In the genomic region with DNA sequence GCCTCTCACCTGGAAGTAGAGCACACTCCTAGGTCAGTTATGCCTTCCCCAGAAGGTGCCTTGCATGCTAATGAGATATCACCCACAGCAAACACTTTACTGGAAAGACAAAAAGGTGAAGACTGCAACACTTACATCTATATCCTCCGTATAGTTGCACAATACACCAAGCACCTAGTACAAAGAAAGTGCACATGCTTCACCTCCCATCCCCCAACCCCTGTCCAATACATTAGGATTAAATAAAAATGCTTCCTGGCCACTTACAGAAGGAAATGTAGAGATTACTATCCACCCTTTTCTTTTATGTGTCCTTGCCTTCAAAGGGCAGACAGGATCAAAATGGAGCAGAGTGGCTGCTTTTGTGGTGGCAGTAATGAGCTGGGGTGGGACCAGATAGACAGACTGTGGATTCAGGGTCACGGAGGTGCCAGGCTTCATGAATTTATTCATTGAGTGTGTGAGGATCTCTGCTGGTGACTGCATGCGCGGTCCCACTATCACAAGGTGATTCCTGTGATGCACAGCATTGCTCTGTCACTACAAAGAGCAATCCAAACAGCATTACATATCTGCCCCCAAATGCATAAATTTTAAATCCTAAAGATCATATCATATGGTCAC, we compare ENCODE assay signal across 25 mouse cellular contexts.
DNase-seq lines count a peak whose midpoint lies in the region; ATAC-seq lines count a peak whose summit lies in the region.
"Had no signal": no experiment of that assay in that cellular context is flagged by ENCODE, and none has a peak within 500 bp of the region (broad histone marks: within the 10 kb centered on the region; RNA-seq: fewer than 3 reads in every experiment).

No protein-coding gene starts in this region.

- no peaks in the 10 kb centered on the region for H3K36me3 ChIP-seq in hindbrain, embryonic 13.5 days
- H3K36me3 ChIP-seq in midbrain, embryonic 16.5 days (ENCODE audit: control insufficient read depth, insufficient read depth, low read length) = no peaks in the 10 kb centered on the region
- H3K36me3 ChIP-seq: embryonic facial prominence, embryonic 10.5 days; intestine, embryonic 15.5 days; limb, embryonic 12.5 days; liver, embryonic 13.5 days; neural tube, embryonic 13.5 days had no signal

- H3K4me1 ChIP-seq in hindbrain, embryonic 13.5 days (replicated peaks) = peaks cover 5% of the 10 kb centered on the region; the same call in 1 of the 2 replicates
- H3K4me1 ChIP-seq in midbrain, embryonic 16.5 days (ENCODE audit: control insufficient read depth, insufficient read depth, low read length) = peaks cover 4% of the 10 kb centered on the region; the same call in 1 of the 2 replicates
- H3K4me1 ChIP-seq: intestine, embryonic 15.5 days; limb, embryonic 12.5 days; liver, embryonic 13.5 days had no signal

- peak; percentile 54; the same call in 1 of the 2 replicates for ATAC-seq in hindbrain, embryonic 13.5 days (ENCODE audit: low FRiP score)
- peak; percentile 70 for ATAC-seq in midbrain, embryonic 16.5 days
- ATAC-seq: intestine, embryonic 15.5 days had no signal

- no peaks in the 10 kb centered on the region for H3K27me3 ChIP-seq in hindbrain, embryonic 13.5 days
- H3K27me3 ChIP-seq in midbrain, embryonic 16.5 days (ENCODE audit: control insufficient read depth, insufficient read depth, low read depth, low read length) = no peaks in the 10 kb centered on the region
- H3K27me3 ChIP-seq: intestine, embryonic 15.5 days; limb, embryonic 12.5 days; liver, embryonic 13.5 days; neural tube, embryonic 13.5 days had no signal

- no peaks in the 10 kb centered on the region for H3K9me3 ChIP-seq in hindbrain, embryonic 13.5 days
- H3K9me3 ChIP-seq in midbrain, embryonic 16.5 days (replicated peaks; ENCODE audit: control insufficient read depth, low read length, poor library complexity, severe bottlenecking) = no peaks in the 10 kb centered on the region
- H3K9me3 ChIP-seq: embryonic facial prominence, embryonic 10.5 days; intestine, embryonic 15.5 days; limb, embryonic 12.5 days; liver, embryonic 13.5 days; neural tube, embryonic 13.5 days had no signal

- WGBS in hindbrain, embryonic 13.5 days = 30% methylated on average over 4 of the region's 4 CpGs
- 31% methylated on average over 4 of the region's 4 CpGs for WGBS in midbrain, embryonic 16.5 days

- H3K4me2 ChIP-seq in hindbrain, embryonic 13.5 days = no peak overlapping the region
- H3K4me2 ChIP-seq in midbrain, embryonic 16.5 days (ENCODE audit: low read length) = no peak overlapping the region
- H3K4me2 ChIP-seq: intestine, embryonic 15.5 days; limb, embryonic 12.5 days; liver, embryonic 13.5 days; lung, embryonic 14.5 days; neural tube, embryonic 13.5 days had no signal

- peak; percentile 70 for DNase-seq in heart, adult 11 months
- no peak for DNase-seq in heart, adult 18-20 months
- DNase-seq in retina, embryonic 14.5 days (ENCODE audit: low spot score) = peak; percentile 22
- no peak for DNase-seq in retina, postnatal 1 day
- no peak for DNase-seq in gastrocnemius, postnatal 25 days
- DNase-seq in lung, postnatal 25 days (ENCODE audit: low spot score) = no peak
- DNase-seq: adrenal gland, adult 2 months; B cell, adult 2 months; cerebellum, postnatal 10 days; gastrocnemius, adult 2 months; heart, adult 2 months; heart, postnatal 4 days; kidney, postnatal 4 days; liver, embryonic 13.5 days; lung, embryonic 14.5 days; lung, postnatal 4 days; right cerebral cortex, postnatal 14 days; spleen, adult 18-20 months; thymus, postnatal 4 days had no signal

- no peak overlapping the region for H3K9ac ChIP-seq in hindbrain, embryonic 13.5 days
- no peak overlapping the region for H3K9ac ChIP-seq in midbrain, embryonic 16.5 days (ENCODE audit: low read depth, low read length)
- H3K9ac ChIP-seq: intestine, embryonic 15.5 days; limb, embryonic 12.5 days; liver, embryonic 13.5 days; lung, embryonic 14.5 days; neural tube, embryonic 13.5 days had no signal

- peak overlapping the region; percentile 48 for H3K27ac ChIP-seq in hindbrain, embryonic 13.5 days
- no peak overlapping the region for H3K27ac ChIP-seq in midbrain, embryonic 16.5 days (ENCODE audit: low read length)
- H3K27ac ChIP-seq: embryonic facial prominence, embryonic 10.5 days; gastrocnemius, adult 2 months; heart, adult 2 months; intestine, embryonic 15.5 days; limb, embryonic 12.5 days; liver, embryonic 13.5 days; neural tube, embryonic 13.5 days had no signal

- no peak overlapping the region for H3K4me3 ChIP-seq in hindbrain, embryonic 13.5 days
- no peak overlapping the region for H3K4me3 ChIP-seq in midbrain, embryonic 16.5 days (ENCODE audit: low read depth, low read length)
- H3K4me3 ChIP-seq: embryonic facial prominence, embryonic 10.5 days; gastrocnemius, adult 2 months; heart, adult 2 months; intestine, embryonic 15.5 days; limb, embryonic 12.5 days; liver, embryonic 13.5 days; neural tube, embryonic 13.5 days had no signal

Comparison
In these comparisons a context has a peak if more than half of its experiments do, and no peak if none do; other contexts are left out.
1. DNase-seq: peak in heart, adult 11 months (single experiment) and retina, embryonic 14.5 days (single experiment); none in heart, adult 18-20 months (0 of 2), retina, postnatal 1 day (single experiment), gastrocnemius, postnatal 25 days (single experiment) and lung, postnatal 25 days (single experiment).